Mouse (Mus musculus) stomach, embryonic 14.5 days (tissue): ENCODE measurements around the gene Arpp19. TPM values are rescaled to one million over a fixed set of nuclear protein-coding genes. Genes with fewer than 3 reads are reported as not detected.

Experiments used
- ATAC-seq: fragments of 200-750 bp; cut with Nextera tagmentation; 2 replicates; pipeline ENCODE4 v1.8.0; 2017; ENCODE audit warnings: low read depth, moderate TSS enrichment; ENCODE audit not compliant: insufficient number of reproducible peaks, insufficient read depth, low FRiP score
- H3K27ac ChIP-seq: fragments of 300-500 bp; sonication (generic); 2 replicates; pipeline ENCODE4 v1.5.1; 2014; ENCODE audit warnings: mild to moderate bottlenecking, low read length, moderate library complexity, mixed read lengths
- H3K27me3 ChIP-seq: fragments of 300-500 bp; sonication (generic); 2 replicates; pipeline ENCODE4 v1.6.1; 2014; ENCODE audit warnings: low read length, control low read depth, mixed read lengths; ENCODE audit not compliant: control insufficient read depth, insufficient read depth
- H3K36me3 ChIP-seq: fragments of 300-500 bp; sonication (generic); 2 replicates; pipeline ENCODE4 v1.6.1; 2014; ENCODE audit warnings: mild to moderate bottlenecking, control low read depth, low read length, moderate library complexity, mixed read lengths; ENCODE audit not compliant: control insufficient read depth, insufficient read depth
- H3K4me1 ChIP-seq: fragments of 300-500 bp; sonication (generic); 2 replicates; pipeline ENCODE4 v1.6.1; 2014; ENCODE audit warnings: low read length, control low read depth, mixed read lengths; ENCODE audit not compliant: control insufficient read depth, insufficient read depth
- H3K4me2 ChIP-seq: fragments of 300-500 bp; sonication (generic); replicated peaks from 2 replicates; pipeline ENCODE4 v1.6.1; 2014; ENCODE audit warnings: low read depth, low read length, control low read depth
- H3K4me3 ChIP-seq: fragments of 300-500 bp; sonication (generic); 2 replicates; pipeline ENCODE4 v1.5.1; 2014; ENCODE audit warnings: low read depth, low read length, control low read depth
- H3K9ac ChIP-seq: fragments of 300-500 bp; sonication (generic); replicated peaks from 2 replicates; pipeline ENCODE4 v1.6.1; 2014; ENCODE audit warnings: low read depth, mild to moderate bottlenecking, control low read depth, low read length, moderate library complexity, mixed read lengths
- H3K9me3 ChIP-seq: fragments of 300-500 bp; sonication (generic); 2 replicates; pipeline ENCODE4 v1.6.1; 2016; ENCODE audit warnings: low read depth, low read length, control low read depth; ENCODE audit not compliant: control insufficient read depth
- whole genome bisulfite sequencing: fragments of 180-500 bp; shearing (Covaris S2); extraction: QIAGEN DNeasy Blood & Tissue Kit; methylation state at CpG from one replicate; pipeline ENCODE4 v1.1.7; 2014; 5-methylcytosine and 5-hydroxymethylcytosine counted together
- polyA plus RNA-seq: library from polyadenylated mRNA; unstranded; fragments of >200 nt; fragmentation: Nextera tagmentation; extraction: Ambion mirVana; gene quantifications from 2 replicates; pipeline ENCODE4 v1.2.1, GENCODE M21; 2014

Arpp19 gene
- polyA plus RNA-seq, 1 experiment from 2014 or later: 299 TPM

DNA sequence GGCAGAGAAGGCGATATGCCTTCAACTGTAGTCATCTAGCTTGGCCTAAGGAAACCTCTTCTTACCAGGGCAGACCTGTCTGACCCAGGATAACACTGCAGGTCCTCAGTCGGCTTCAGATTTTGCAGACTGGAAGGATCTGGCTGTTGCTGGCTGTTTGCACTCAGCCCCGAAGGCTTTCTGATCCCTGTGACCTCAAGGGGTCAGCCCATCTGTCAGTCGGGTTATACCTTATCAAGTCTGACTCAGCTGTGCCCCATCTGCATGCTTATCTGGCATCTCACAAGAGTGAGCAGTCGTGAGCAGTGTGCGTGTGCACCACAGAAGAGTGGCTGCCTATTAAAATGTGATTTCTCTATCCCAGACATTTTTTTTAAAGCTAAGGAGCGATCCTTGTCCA lies 13.3 kb upstream of the Arpp19 start:
- Histone ChIP-seq H3K4me3 (no peak overlapping the region), H3K36me3 (peaks cover 13% of the 10 kb centered on the region), H3K9ac (no peak overlapping the region), H3K4me1 (peaks cover 2% of the 10 kb centered on the region; the same call in 1 of the 2 replicates), H3K9me3 (no peaks in the 10 kb centered on the region), H3K4me2 (no peak overlapping the region), H3K27me3 (no peaks in the 10 kb centered on the region), H3K27ac (no peak overlapping the region)
- ATAC-seq: no peak
- 35% methylated on average over 7 of the region's 7 CpGs for WGBS

DNA sequence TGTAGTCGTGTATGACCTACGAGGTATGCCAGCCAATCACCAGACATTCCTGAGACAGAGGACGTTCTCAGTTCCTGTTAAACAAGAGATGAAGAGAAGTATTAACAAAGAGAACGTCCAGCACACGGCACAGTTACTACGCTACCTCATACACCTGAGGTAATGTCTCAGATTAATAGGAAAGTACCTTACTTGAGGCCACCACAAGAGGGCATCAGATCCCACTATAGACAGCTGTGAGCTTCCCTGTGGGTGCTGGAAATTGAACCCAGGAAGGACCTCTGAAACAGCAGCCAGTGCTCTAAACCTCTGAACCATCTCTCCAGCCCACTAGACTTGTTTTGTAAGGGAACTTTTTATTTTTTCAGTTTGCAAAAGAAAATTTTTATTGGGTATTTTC lies 11.7 kb upstream of the Arpp19 start:
- Histone ChIP-seq H3K9me3 (no peaks in the 10 kb centered on the region), H3K9ac (no peak overlapping the region), H3K36me3 (peaks cover 3% of the 10 kb centered on the region; the same call in 1 of the 2 replicates), H3K27me3 (no peaks in the 10 kb centered on the region), H3K4me3 (no peak overlapping the region), H3K4me2 (no peak overlapping the region), H3K4me1 (peaks cover 2% of the 10 kb centered on the region; the same call in 1 of the 2 replicates), H3K27ac (no peak overlapping the region)
- ATAC-seq: no peak
- WGBS: 71% methylated on average over 6 of the region's 6 CpGs

GRCm38 (mm10) chr9:75032408-75032807 lies 5.0 kb upstream of the Arpp19 start:
- WGBS: 100% methylated on average over 1 of the region's 1 CpGs
- Histone ChIP-seq H3K4me3 (no peak overlapping the region), H3K4me1 (no peaks in the 10 kb centered on the region), H3K4me2 (no peak overlapping the region), H3K36me3 (no peaks in the 10 kb centered on the region), H3K9me3 (no peaks in the 10 kb centered on the region), H3K27me3 (no peaks in the 10 kb centered on the region), H3K27ac (no peak overlapping the region), H3K9ac (no peak overlapping the region)
- no peak for ATAC-seq

DNA sequence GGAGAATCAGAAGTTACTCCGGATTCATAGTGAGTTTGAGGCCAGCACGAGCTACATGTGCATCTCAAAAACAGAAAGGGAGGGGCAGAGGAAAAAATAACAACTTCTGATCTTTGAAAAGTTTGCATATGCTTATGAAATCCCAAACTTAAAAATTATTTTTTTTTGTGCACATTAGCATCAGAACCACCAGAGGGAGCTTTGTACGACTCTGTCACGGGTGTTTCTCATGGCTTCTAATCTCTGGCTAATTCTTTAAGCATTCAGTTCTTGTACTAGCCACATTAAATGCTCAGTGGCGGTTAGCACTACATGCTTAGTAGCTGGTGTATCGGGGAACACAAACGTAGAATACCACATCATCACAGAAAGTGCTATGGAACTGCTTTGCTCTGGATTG lies 4.3 kb upstream of the Arpp19 start:
- Histone ChIP-seq H3K9me3 (no peaks in the 10 kb centered on the region), H3K4me3 (no peak overlapping the region), H3K4me2 (no peak overlapping the region), H3K9ac (no peak overlapping the region), H3K36me3 (no peaks in the 10 kb centered on the region), H3K4me1 (no peaks in the 10 kb centered on the region), H3K27ac (no peak overlapping the region), H3K27me3 (no peaks in the 10 kb centered on the region)
- ATAC-seq: no peak
- 58% methylated on average over 7 of the region's 7 CpGs for WGBS

- 35% methylated on average over 1 of the region's 1 CpGs for WGBS
- H3K9ac ChIP-seq: no peak overlapping the region
- H3K36me3 ChIP-seq: no peaks in the 10 kb centered on the region
- no peaks in the 10 kb centered on the region for H3K9me3 ChIP-seq
- ATAC-seq: no peak
- H3K27ac ChIP-seq: no peak overlapping the region
- no peak overlapping the region for H3K4me2 ChIP-seq
- no peak overlapping the region for H3K4me3 ChIP-seq
- no peaks in the 10 kb centered on the region for H3K27me3 ChIP-seq
- H3K4me1 ChIP-seq: no peaks in the 10 kb centered on the region
Measured at GRCm38 (mm10) chr9:75034691-75035090, 2.7 kb upstream of the Arpp19 start.

GRCm38 (mm10) chr9:75035944-75036343 lies 1.5 kb upstream of the Arpp19 start:
- Histone ChIP-seq H3K9me3 (no peaks in the 10 kb centered on the region), H3K4me2 (no peak overlapping the region), H3K4me3 (no peak overlapping the region), H3K9ac (no peak overlapping the region), H3K36me3 (no peaks in the 10 kb centered on the region), H3K27ac (no peak overlapping the region), H3K27me3 (no peaks in the 10 kb centered on the region), H3K4me1 (no peaks in the 10 kb centered on the region)
- 74% methylated on average over 4 of the region's 4 CpGs for WGBS
- ATAC-seq: no peak

GRCm38 (mm10) chr9:75038357-75038688 lies 909 bp downstream of the Arpp19 start:
- Histone ChIP-seq H3K27me3 (no peaks in the 10 kb centered on the region), H3K36me3 (peaks cover 3% of the 10 kb centered on the region; the same call in 1 of the 2 replicates), H3K4me1 (no peaks in the 10 kb centered on the region), H3K9ac (peak overlapping the region; percentile 88), H3K27ac (no peak overlapping the region), H3K4me2 (peak overlapping the region; percentile 55), H3K9me3 (no peaks in the 10 kb centered on the region), H3K4me3 (peak overlapping the region; percentile 99)
- no peak; the same call in 1 of the 2 replicates for ATAC-seq
- under 1% methylated on average over 10 of the region's 10 CpGs for WGBS

DNA sequence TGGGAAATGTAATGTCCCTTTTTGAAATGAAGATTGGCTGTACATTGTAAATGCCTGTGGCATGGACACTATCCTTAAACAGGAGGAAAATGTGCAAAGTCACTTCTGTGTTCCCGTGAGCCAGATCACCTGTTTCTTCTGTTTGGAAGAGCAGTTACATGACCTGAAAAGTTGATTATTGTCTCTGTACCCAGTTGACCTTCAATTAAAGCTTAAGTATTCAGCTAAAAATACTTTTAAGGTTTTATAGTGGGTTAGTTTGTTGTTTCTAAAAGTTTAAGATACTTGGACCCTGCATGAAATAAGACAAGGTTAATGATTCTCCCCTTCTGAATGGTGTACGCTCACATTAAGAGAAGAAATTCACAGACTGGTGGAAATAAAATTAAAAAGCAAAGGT lies 3.2 kb downstream of the Arpp19 start:
- Histone ChIP-seq H3K4me1 (no peaks in the 10 kb centered on the region), H3K27me3 (no peaks in the 10 kb centered on the region), H3K4me2 (no peak overlapping the region), H3K36me3 (peaks cover 4% of the 10 kb centered on the region; the same call in 1 of the 2 replicates), H3K27ac (no peak overlapping the region), H3K9ac (no peak overlapping the region), H3K4me3 (no peak overlapping the region), H3K9me3 (no peaks in the 10 kb centered on the region)
- WGBS: 85% methylated on average over 2 of the region's 2 CpGs
- ATAC-seq: no peak

GRCm38 (mm10) chr9:75041840-75042525 lies 4.6 kb downstream of the Arpp19 start:
- Histone ChIP-seq H3K4me1 (no peaks in the 10 kb centered on the region), H3K9ac (no peak overlapping the region), H3K4me2 (no peak overlapping the region), H3K27ac (no peak overlapping the region), H3K27me3 (no peaks in the 10 kb centered on the region), H3K36me3 (peaks cover 4% of the 10 kb centered on the region; the same call in 1 of the 2 replicates), H3K9me3 (no peaks in the 10 kb centered on the region), H3K4me3 (no peak overlapping the region)
- no peak for ATAC-seq
- WGBS: 80% methylated on average over 2 of the region's 2 CpGs
